Mouse (Mus musculus): ENCODE measurements around the gene Dnajc11.

DNA sequence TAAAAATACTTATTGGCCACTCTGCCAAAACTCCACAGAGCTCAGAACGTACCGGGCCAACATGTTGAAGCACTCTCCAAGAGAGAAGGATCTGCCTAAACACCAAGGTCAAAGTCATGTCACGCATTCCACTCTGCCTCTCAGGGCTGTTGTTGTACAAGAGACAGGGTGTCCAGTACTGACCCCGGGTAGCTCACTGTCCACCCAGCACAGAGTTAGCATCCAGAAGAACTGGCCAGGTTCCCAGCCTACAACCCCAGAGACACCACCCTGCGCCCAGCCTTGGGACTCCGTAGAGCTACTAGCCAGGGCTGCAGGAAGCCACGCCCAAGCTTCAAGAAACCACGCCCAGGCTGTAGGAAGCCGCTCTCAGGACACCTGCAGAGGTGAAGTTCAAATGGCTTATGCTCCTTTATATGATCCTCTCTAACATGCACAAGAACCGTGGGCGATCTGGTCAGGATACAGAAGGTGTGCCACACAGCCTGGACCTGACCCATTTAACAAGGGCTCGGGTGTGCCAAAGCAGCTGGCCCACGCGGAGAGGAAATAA lies 30.7 kb upstream of the Dnajc11 start:
- TF ChIP-seq CTCF (IDR thresholded peaks at IDR 0.05) = no peak
- peak; percentile 89 for TF ChIP-seq EP300 (IDR thresholded peaks at IDR 0.05)

Measured in lung, postnatal 0 days (tissue).